Mouse (Mus musculus) left cerebral cortex, postnatal 25 days (tissue): ENCODE measurements around the gene B4galt7. TPM values are rescaled to one million over a fixed set of nuclear protein-coding genes. Genes with fewer than 3 reads are reported as not detected.
"Not testable (repeated sequence)": the region's sequence is repeated elsewhere in the genome, so short reads cannot be mapped to it uniquely, and the experiment has no call there.

Source experiments
- DNase-seq, 2 experiments: peaks; one replicate each; pipeline ENCODE4 v3.0.0; 2022; ENCODE audit warnings: low spot score in 2 of 2, mixed read lengths in 1 of 2
- intact Hi-C: fragments of 180-260 bp; cut with DNase I; formaldehyde crosslinking; loops from one replicate; pipeline ENCODE4 v1.15.1; 2025
- total RNA-seq, 2 experiments: library from RNA; stranded (reverse); gene quantifications; 2 replicates each; pipeline ENCODE4 v1.2.3; 2021

Gene B4galt7
- total RNA-seq, 2 experiments from 2014 or later, result 22.9 to 25.5 TPM

DNA sequence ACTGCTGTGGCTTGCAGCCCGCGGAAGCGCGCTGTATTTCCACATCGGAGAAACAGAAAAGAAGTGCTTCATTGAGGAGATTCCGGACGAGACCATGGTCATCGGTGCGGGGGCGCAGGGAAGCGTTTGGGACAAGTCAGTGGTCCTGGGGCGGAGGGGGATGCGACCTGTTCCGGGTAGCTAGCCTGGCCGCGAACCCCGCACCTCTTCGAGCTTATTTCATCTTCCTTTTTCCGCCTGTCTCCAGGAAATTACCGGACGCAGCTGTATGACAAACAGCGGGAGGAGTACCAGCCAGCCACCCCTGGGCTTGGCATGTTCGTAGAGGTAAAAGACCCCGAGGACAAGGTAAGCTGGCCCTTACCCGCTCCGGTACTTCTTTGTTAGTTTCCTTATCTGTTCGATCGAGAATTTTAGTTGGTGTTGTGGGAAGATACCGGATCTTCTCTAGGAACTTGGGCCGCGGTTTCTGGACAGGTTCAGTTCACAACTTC is 6.4 kb upstream of the B4galt7 start:
- intact Hi-C loops, result no loop called here
- DNase-seq, result no peak

DNA sequence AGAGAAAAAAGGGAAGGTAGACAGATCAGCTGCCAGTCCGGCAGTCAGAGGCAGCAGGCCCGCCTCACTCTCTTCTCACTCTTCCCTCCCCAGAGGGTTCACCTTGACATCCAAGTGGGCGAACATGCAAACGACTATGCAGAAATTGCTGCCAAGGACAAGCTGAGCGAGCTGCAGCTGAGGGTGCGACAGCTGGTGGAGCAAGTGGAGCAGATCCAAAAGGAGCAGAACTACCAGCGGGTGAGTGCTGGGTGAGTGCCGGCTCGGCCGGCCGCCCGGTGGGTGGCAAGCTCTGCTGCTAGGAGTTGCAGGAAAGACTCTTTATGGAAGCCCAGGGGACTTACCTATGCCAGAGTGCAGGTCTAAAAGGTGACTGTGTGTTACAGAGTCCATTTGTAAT is 4.3 kb upstream of the B4galt7 start:
- intact Hi-C loops, result no loop called here

DNA sequence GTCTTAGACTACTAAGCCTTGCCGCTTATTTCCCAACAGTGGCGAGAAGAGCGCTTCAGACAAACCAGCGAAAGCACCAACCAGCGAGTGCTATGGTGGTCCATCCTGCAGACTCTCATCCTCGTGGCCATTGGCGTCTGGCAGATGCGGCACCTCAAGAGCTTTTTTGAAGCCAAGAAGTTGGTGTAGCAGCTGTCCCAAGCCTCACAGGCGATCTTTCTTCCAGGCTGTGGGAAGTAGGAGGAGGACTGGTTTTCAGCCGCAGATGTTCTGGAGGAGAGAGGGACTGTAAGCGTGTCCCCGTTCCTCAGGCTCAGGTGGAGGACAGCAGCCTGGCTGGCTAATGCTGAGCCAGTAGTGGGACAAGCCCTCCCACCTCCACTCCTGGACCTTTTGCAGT is 2.9 kb upstream of the B4galt7 start:
- intact Hi-C loops, result no loop called here
- peak in 1 of 2 experiments; percentile 66 for DNase-seq

More for the DNA sequence above, 4.3 kb upstream of the B4galt7 start:
- DNase-seq, result peak; percentile 56 to 93

DNA sequence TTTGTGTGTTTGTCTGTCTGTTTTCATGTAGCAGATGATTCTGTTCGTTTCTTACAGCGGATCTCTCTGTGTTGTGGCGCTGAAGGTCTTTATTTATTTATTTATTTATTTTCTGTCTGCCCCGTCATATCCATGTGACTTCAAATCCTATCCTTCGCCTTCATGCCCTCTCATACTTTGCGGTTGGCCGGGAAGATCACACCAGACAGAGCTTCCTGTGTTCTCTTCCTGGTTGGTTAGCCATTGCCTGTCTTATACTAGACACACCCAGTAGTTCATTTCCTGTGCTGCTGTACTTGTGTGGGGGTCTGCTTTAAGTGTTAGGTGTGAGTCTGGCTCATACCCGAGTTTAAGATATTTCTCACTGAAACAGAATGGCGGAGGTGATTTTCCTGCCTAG is 961 bp downstream of the B4galt7 start:
- DNase-seq, result no peak
- intact Hi-C loops, result loop anchor here (1.0 kb wide), 1 partner anchor 128 kb away; no protein-coding TSS in a partner anchor

DNA sequence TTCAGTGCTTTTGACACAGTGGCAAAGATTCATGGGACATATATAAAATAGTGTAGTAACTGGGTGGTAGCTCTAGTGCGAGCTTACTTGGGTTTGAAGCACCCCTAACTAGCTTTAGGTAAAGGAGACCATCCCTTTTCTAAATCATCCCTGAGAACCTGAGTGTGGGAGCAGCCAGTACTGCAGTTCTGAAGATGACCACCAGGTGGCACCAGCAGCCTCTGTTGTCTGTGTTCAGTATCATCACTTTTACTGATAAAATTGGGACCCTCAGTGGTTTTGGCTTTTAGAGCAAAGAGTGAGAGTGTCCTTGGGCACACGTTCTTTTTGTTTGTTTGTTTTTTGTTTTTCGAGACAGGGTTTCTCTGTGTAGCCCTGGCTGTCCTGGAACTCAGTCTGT is 1.9 kb downstream of the B4galt7 start:
- peak; percentile 83 to 85 for DNase-seq
- intact Hi-C loops, result loop anchor here (1.0 kb wide), 1 partner anchor 37 kb away; no protein-coding TSS in a partner anchor

DNA sequence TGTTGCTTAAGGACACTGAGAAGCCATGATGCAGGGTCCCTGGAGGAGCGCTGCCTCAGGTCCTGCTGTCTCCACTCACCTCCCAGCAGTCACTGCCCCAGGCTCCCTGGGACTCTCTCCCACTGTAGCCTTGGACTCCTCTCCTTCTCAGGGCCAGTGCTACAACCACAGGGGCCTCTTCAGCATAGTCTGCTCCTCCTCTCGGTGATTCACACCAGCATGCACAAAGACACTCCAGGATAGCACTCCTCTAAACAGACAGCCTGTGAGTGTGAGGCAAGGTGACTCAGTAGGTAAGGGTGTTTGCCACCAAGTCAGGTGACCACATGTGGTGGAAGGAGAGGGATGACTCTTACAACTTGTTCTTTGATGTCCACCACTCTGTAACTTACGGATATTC is 4.9 kb downstream of the B4galt7 start:
- intact Hi-C loops, result no loop called here
- DNase-seq, result no peak

DNA sequence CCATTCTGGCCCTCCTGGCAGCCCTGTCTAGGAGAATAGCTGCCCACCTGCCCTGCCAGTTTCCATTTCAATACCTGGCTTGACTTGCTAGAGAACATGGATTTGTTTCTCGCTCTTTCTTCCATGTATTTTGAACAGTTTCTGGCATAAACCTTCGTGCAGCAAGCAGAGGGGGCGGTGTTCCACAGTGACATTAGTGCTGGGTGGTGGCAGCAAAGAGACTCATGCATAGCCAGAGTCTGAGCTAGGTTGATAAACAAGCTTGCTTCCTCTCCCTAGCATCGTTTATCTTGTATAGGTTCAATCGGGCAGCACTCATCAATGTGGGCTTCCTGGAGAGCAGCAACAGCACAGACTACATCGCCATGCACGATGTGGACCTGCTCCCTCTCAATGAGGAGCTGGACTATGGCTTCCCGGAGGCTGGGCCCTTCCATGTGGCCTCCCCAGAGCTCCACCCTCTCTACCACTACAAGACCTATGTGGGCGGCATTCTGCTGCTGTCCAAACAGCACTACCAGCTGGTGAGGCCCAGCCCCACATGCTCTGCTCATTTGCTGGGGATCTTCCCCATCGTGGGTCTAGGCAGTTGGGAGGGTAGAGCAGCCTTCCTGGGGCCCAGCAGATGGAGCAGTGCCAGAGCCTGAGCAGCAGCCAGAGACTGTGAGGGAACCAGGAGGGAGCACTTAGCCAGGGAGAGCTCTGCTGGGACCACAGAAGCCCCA is 7.4 kb downstream of the B4galt7 start:
- DNase-seq, result peak in 1 of 2 experiments; percentile 35
- intact Hi-C loops, result no loop called here

DNA sequence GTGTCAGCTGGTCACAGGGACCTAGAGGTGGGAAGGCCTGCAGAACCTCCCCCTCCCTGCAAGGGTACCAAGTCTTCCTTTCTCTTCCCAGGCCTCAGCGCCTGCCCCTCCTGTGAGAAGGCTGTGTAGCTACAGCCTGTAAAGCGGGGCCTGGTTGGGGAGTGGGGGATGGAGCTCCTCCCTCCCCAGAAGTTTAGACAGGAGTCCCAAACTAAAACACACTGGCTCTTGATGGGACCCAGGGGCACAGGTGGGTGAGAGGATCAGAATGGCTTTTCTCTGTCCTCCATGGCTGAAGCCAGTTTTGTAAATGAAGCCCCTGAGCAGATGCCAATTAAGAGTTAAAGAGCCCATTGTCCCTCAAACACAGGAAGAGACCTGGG is 7.9 kb downstream of the B4galt7 start:
- intact Hi-C loops, result no loop called here

DNA sequence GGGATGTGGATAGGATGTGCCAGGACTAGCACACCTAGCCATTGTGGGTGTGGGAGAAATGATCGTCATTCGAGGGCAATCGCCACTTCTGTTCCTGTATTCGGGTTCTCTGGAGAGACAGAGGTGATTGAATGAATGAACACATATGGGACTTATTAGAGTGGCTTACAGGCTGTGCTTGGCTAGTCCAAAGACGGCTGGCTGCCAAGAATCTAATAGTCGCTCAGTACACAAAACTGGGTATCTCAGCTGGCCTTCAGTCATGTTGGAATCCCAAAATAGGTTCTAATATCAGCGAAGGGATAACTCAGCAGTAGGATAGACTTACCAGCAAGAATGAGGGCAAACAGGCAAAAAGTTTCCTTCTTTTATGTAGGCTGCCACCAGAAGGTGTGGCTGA is 12.3 kb downstream of the B4galt7 start:
- intact Hi-C loops, result no loop called here

More for the DNA sequence above, 7.9 kb downstream of the B4galt7 start:
- DNase-seq, result no peak

DNA sequence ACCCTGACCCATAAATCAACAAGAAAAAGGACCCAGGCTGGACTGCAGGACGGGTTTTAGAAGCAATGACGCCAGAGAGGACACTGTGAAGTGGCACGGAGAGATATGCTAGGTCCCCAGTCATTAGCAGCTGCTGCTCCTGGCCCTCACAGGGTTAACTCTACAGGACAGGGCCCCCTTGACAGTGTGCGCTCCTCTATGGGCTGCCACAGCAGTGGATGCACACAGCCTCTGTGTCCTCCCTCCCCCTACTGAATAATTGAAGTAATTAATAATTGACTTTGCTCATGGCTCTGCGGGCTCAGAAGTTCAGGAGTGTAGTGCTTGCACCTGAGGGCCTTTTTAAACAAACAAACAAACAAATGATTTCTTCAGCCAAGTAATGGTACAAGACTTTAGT is 13.8 kb downstream of the B4galt7 start:
- intact Hi-C loops, result no loop called here
- DNase-seq, result no peak

More for the DNA sequence above, 12.3 kb downstream of the B4galt7 start:
- DNase-seq, result no peak

DNA sequence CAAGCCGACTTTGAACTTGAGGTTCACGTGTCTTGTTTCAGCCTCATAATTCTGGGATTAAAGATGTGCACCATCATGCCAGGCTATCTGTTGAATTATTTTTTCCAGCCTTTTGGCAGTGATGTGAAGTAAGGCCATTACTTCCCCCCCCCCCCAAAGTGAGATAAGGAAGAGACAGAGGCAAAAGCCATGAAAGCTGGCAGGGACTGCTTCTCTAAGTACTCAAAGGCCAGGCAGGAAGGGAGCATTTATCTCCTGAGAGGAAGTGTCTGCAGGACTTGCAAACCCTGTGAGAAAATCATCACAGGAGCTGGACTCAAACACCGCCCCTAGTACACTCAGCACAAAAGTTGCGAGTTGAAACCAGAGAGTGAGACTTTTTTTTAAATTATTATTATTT is 19.6 kb downstream of the B4galt7 start:
- no peak for DNase-seq
- intact Hi-C loops, result no loop called here

DNA sequence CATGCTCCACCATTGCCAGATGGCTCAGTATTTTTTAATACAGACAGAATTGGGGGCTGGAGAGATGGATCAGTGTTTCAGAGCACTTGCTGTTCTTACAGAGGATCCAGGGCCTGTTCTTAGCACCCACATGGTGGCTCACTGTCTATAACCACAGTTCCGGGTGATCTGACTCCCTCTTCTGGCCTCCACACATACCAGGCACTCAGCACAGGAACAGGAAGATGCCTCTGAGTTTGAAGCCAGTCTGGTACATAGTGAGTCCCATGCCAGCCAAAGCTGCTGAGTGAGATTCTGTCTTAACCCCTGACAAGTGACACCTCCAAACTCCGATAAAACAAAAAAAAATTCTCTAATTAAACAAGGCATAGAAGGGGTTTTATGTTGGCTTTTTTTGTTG is 20.6 kb downstream of the B4galt7 start:
- DNase-seq, result no peak
- intact Hi-C loops, result no loop called here

DNA sequence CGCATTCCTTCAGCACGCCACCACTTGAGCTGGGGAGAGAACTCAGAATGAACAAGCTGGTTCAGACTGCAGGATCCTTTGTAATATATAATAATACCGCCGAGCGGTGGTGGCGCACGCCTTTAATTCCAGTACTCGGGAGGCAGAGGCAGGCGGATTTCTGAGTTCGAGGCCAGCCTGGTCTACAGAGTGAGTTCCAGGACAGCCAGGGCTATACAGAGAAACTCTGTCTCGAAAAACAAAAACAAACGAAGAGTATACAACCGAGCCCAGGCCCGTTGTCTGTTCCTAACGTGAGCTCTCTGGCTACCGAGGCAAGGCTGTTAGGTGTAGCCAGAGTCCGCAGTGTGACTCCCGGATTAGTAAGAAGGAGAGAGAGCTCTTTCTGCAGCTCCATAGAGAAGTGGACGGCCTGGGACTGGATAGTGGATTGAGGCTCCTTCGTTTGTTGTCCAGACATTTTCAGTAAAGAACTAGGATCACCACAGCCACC is 22.5 kb downstream of the B4galt7 start:
- intact Hi-C loops, DNase-seq: not testable (repeated sequence)

DNA sequence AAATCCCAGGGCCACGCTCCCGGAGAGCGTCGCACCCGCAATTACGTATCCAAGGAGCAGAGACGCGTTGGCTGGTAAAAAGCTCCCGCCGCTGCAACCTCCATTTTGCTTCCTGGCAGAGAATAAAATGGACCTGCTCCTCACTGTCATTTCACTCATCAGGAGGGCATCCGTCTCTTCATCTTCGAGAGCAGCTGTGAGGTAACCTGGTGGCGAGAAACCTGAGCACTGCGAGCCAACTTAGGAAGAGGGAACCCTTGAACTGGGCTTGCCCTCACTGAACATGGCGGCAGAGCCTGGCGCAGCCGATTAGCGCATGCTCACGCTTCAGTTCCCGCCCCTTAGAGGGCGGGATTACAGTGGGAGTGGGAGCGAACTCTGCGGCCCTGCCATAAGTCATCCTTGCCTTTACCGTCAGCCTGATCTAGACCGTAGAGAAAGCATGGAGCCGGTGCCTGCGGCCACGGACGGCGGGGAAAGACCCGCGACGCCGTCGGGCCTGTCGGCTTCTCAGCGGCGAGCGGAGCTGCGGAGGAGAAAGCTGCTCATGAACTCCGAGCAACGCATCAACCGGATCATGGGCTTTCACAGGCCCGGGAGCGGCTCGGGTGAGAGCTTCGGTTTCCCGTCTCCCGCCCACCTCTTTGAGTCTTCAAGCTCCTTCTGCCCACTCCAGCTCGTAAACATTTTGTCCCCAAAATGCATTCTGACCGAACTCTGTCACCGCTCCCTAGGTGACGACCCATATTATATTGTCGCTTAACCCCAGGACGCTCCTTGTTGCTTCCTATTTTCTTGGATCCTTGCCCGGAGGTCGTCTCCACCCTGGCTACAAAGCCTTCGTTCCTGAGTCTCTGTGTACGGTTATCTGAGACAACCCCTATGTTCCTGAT is 23.2 kb downstream of the B4galt7 start, which contains the start of gene Caml:
Gene Caml (plus strand): TSS at position 357 of the 893 bp plus-strand sequence.
- intact Hi-C loops, result no loop called here
- DNase-seq, result peak; percentile 90 to 93

DNA sequence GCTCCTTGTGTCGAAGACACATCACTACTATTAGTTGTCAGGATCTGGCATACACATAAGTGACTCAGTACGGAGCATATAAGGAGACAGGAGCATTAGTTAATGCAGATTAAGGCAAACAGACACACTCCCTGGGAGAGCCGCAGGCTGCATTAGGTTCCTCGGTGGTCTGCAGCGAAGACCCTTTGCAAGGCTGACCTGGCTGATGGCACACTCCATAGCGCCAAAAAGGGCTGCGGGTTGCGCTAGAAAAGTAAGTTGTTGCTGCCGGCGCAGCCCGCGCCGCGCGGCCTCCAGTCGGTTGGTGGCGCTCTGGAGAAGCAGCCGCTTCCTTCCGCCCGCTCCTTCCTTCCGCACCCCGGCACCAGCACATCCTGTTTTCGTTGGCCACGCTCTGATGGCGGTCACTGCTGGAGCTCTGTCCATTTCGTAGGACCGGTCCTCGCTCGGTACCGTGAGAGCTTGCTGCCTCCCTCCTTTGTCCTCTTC is 35.0 kb downstream of the B4galt7 start, which contains the start of gene Ddx46:
Gene Ddx46 (plus strand): TSS at position 389 of the 489 bp plus-strand sequence.
- intact Hi-C loops, result no loop called here
- peak; percentile 89 for DNase-seq

DNA sequence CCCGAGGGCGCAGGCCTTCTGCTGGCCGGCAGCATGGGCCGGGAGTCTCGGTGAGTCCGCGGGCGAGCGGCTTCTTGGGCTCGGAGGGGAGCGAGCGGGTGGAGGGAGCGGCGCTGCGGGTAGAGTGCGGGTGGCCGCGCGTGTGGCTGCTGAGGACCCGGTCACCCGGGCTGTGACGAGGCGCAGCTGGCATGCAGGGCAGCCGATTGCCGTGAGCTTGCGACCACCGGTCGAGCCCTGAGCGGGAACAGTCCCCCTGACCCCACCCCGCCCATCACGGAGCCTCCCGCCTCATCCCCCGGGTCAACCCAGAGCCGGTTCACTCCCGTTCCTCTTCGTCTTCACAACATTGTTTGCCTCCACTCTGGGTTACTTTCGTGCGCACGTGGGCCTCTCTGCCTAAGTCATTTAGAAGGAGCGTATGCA is 35.5 kb downstream of the B4galt7 start:
- intact Hi-C loops, result no loop called here
- no peak for DNase-seq

DNA sequence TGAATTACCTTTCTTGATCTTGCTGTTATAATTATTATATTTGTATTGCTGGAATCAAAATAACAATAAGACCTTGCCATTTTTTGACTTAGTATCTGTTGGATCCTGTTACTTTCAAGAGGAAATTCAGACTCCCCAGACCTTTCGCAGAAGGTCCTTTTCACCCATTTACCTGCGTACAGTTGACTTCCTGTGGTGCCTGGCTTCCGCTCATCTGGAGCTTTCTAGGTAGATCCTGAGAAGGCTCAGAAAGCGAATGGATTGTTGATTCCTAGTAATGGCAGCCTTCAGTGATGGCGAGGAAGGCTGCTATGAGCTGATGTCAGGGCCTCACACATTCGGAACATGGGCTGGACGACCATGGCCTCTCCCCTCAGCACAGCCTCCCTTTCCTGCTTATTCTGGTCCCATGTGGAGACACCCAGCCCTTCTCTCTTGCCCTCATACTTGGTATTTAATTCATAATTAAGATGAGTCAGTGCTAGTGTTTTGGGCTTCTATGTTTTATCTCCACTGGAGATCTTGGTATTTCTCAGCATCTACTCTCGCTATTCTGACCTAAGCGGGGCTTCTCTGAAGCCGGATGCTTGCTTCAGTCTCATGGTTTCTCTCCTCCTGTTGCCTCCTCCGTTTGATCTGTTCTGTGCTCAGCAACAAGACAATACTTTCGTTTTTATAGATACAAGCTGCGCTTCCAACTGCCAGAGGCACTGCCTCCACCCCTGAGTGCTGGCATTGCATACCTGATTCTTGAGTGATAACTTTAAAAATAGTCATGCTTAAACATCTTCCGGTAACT is 36.7 kb downstream of the B4galt7 start:
- intact Hi-C loops, result no loop called here
- no peak for DNase-seq

DNA sequence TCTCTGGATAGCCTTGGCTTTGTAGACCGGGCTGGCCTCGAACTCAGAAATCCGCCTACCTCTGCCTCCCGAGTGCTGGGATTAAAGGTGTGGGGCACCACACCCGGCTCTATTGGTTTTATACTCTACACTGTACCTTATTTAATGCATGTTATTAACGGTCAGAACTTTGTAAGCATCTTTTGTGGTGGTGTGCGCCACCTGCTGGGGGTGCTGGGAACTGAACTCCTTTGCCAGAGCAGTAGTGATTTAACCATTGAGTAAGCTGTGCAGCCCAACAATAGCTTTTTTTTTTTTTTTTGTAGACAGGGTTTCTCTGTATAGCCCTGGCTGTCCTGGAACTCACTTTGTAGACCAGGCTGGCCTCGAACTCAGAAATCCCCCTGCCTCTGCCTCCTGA is 40.8 kb downstream of the B4galt7 start:
- intact Hi-C loops, result not testable (repeated sequence)
- DNase-seq, result peak; percentile 64 to 72

DNA sequence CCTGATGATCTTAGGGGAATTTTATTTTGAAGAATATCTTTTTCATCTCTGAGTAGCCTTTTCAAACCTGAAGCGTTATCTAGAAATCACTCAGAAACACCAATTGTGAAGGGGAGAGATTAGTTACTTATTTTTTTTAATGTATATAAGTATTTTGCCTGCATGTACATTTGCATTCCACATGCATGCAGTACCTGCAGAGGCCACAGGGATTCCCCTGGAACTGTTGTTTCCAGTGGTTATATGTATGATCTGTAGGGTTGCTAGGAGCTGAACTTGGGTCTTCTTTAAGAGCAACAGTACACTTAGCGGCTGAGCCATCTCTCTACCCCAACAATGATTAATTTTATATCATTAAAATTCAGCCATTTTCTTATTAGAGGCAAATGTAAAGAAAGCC is 44.8 kb downstream of the B4galt7 start:
- intact Hi-C loops, result no loop called here
- DNase-seq, result no peak
